Mouse (Mus musculus): ENCODE measurements around the gene Dnah7a. TPM values are rescaled to one million over a fixed set of nuclear protein-coding genes. Genes with fewer than 3 reads are reported as not detected.
"Not testable (repeated sequence)": the region's sequence is repeated elsewhere in the genome, so short reads cannot be mapped to it uniquely, and the experiment has no call there.

Gene Dnah7a
- not detected in 2 replicates for total RNA-seq (2017)

DNA sequence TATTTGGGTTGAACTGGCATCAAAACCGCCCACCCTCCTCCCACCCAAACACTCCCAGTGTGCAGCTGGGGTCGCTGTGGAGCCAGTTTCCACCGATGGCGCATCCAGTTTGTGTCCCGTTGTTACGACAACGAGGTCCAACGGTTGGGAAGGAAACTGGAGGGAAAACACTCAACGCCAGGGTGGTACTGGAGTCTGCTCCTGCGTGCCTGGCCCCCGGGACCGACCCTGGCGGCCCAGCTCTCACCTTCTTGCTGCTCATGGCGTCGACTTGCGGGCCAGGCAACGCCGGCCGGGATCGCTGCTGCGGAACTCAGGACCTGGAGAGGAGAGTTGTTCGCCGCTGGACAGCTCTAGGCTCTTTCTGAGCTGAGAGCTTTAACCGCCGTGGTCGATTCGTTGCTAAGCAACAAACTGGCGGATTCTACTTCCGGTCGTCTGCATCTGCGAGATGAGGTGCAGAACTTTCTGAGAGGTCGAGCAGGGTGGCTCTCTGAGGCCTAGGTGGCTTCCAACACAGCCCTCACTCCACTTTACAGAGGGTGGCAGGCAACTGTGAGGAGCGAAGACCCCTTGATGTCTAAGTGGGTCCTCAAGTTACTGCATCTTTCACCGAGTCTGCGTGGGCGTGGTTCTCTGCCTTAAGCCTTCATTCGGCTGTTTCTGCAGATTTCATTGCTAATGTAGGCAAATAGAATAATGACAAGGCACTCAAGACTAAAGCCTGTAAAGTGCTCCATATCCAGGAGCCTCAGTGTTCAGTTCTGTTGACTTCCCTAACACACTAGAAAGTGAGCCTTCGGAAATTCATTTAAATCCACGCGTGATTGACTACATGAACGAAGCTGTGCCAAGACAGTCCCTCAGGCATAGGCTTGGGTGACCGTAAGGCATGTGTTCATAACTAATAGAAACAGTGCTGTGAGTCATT lies at the start of gene Dnah7a:
Gene Dnah7a, minus strand, starts transcription at position 354 of the 931 bp plus-strand sequence.
- ATAC-seq (replicated peaks; ENCODE audit: low read depth, poor library complexity, severe bottlenecking): peak; percentile 89

- ATAC-seq (replicated peaks; ENCODE audit: low read depth, poor library complexity, severe bottlenecking): not testable (repeated sequence)
Observed at GRCm38 (mm10) chr1:53753501-53753900, 46.9 kb upstream of the Dnah7a start.

- ATAC-seq (replicated peaks; ENCODE audit: low read depth, poor library complexity, severe bottlenecking): no peak
Observed at GRCm38 (mm10) chr1:53751144-53751543, 44.6 kb upstream of the Dnah7a start.

DNA sequence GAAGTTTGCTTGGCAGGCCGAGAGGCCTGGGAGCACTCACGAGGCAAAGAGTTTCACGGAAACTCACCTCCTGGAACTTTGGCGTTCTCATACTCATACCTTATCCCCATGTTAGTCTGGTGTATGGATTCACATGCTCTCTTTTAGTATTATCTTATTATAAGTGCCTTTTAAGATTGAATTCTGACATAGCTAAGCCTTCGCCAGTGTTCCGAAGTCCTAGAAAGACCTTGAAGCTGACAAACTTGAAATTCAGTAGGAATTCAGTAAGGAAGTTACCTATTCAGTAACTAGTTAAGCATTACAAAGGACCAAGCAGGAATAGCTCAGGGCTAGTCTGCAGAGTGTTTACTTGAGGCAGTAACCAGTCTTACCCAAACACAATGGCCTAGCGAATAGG lies 44.1 kb upstream of the Dnah7a start:
- ATAC-seq (replicated peaks; ENCODE audit: low read depth, poor library complexity, severe bottlenecking): not testable (repeated sequence)

GRCm38 (mm10) chr1:53749881-53750385 lies 43.3 kb upstream of the Dnah7a start:
- not testable (repeated sequence) for ATAC-seq (replicated peaks; ENCODE audit: low read depth, poor library complexity, severe bottlenecking)

DNA sequence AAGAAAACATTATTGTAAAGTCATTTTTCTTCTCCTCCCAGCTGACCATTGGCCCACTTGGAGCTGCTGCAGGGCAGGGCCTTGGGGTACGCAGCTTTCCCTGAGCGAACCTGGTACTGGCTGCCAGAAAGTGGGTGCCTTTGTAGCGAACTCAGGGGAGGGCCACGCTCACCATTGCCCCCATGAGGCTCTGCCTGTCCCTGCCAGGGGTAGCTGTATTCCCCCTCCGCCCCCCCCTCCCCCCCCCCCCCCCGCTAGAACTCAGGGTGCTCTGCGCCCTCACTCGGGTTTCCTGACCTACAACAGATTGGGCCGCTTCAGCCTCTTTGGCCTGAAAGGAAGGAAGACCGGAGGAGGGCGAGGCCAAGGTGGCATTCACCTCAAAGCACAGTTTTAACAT lies 42.0 kb upstream of the Dnah7a start:
- no peak for ATAC-seq (replicated peaks; ENCODE audit: low read depth, poor library complexity, severe bottlenecking)

GRCm38 (mm10) chr1:53746001-53746400 lies 39.4 kb upstream of the Dnah7a start:
- no peak for ATAC-seq (replicated peaks; ENCODE audit: low read depth, poor library complexity, severe bottlenecking)

- ATAC-seq (replicated peaks; ENCODE audit: low read depth, poor library complexity, severe bottlenecking): no peak
Observed at GRCm38 (mm10) chr1:53741742-53742458, 35.3 kb upstream of the Dnah7a start.

GRCm38 (mm10) chr1:53740777-53741336 lies 34.3 kb upstream of the Dnah7a start:
- ATAC-seq (replicated peaks; ENCODE audit: low read depth, poor library complexity, severe bottlenecking): no peak

DNA sequence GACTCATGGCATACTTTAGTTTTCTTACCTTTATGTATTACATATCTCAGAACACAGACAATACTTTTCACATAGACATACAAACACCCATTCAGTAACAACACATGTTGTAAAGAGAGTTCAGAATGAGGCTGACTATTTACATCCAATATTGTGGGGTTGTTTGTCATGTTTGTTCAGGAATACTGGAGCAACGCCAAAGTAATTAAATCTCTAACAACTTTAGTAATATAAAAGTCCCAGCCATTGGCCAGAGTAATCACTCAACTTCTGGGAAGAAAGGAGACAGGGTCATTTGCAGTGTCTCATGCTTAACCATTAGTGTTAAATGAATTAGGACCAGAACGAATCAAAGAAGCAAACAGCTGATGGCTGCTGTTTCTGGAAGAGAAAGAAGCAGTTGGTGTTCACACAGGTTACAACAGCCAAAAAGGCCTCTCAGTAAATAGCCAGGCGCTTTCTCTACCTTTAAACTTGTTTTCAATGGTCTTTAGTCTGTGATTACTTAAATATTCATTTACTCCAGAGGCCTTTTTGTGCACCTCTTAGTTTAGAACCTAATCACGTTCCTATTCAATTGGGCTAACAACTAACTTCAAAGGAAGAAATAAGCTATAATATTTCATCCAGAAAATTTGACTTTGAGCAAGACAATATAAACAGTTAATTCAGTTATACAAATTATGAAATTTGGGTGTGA lies 33.6 kb upstream of the Dnah7a start:
- ATAC-seq (replicated peaks; ENCODE audit: low read depth, poor library complexity, severe bottlenecking): not testable (repeated sequence)

DNA sequence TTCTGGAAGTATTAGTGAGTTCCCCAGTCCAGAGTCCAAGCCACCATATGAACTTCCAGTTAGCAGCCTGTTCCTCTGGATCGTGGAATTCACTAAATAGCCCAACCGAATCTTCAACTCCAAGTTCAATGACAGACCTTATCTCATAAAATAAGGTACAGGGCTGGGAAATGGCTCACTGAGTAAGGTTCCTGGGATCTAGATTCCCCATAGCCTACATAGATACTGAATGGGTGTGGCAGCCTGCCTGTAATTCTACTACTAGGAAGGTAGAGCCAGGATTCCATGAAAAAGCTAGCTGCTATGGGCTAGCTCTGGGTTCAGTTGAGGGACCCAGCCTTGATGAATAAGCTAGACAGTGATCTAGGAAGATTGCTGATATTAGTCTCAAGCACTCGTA lies 30.0 kb upstream of the Dnah7a start:
- ATAC-seq (replicated peaks; ENCODE audit: low read depth, poor library complexity, severe bottlenecking): no peak

DNA sequence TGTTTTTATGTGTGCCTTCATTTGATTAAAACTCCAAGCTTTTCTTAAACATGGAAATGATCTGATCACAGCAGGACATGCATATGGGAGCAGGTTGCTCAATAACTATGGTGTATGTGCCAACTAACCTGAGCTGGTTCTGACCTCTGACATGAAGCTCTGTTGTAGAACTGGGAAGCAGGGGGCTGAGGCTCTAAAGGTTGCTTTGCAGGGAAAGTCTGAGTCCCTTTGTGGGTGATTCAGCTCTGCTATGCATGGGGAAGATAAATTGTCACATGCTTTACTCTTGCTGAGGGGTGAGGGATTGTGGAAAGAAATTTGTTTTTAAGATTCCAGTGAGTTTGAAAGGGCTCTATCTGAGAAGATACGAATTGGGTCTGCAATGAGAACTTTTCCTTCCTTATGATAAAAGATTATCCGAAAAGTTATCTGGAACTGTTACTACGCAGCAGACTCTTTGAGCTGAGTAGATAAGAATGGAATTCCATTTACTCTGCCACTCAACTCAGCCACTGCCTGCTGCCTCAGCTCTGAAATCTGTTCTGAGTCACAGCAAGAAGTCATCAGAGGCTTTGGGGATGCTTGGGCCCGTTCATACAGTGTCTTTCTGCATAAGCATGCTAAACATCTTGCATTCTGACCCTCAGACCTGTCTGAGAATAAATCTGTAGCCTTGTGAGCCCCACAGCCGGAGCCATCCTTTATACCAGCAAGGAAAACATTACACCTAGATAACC lies 22.1 kb upstream of the Dnah7a start:
- no peak for ATAC-seq (replicated peaks; ENCODE audit: low read depth, poor library complexity, severe bottlenecking)

DNA sequence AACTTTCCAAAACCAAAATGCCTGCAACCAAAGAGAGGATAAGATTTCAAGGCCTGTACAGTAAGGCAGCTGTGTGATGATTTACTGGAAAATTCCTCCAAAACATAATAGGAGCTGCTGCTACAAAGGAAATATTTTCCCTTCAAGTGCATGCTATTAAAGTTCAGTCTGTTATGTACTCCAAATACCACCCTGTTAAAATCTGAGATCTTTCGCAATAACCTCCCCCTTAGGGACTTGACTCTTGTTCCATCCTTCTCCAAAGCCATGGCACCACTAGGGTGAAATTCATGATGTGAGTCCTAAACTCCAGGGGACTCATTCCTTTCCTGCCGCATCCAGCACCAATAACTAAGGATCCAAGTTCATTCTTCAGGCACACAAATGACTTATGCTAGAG lies 20.3 kb upstream of the Dnah7a start:
- no peak for ATAC-seq (replicated peaks; ENCODE audit: low read depth, poor library complexity, severe bottlenecking)

- ATAC-seq (replicated peaks; ENCODE audit: low read depth, poor library complexity, severe bottlenecking): no peak
Observed at GRCm38 (mm10) chr1:53721353-53721752, 14.8 kb upstream of the Dnah7a start.

GRCm38 (mm10) chr1:53720601-53721351 lies 14.2 kb upstream of the Dnah7a start:
- ATAC-seq (replicated peaks; ENCODE audit: low read depth, poor library complexity, severe bottlenecking): no peak

GRCm38 (mm10) chr1:53715966-53716515 lies 9.5 kb upstream of the Dnah7a start:
- ATAC-seq (replicated peaks; ENCODE audit: low read depth, poor library complexity, severe bottlenecking): no peak

- ATAC-seq (replicated peaks; ENCODE audit: low read depth, poor library complexity, severe bottlenecking): peak; percentile 50
Observed at GRCm38 (mm10) chr1:53715446-53715845, 8.9 kb upstream of the Dnah7a start.

DNA sequence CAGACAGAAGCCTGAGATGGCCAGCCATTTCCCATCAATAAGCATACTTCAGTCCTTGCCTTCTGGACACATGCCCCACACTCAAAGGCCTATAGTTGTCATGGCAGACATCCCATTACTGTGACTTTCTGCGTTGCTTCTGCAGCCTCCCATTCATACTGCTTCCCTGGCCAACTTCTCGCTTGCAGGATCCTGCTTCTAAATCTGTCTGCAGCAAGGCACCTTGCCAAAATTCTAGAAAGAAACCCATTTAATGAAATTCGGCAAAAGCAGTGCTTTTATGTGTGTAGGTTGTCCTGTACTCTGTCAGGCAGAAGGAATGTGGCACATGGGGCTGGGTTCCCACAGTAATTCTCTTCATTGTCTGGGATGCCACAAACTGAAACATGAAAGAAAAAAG lies 6.8 kb upstream of the Dnah7a start:
- not testable (repeated sequence) for ATAC-seq (replicated peaks; ENCODE audit: low read depth, poor library complexity, severe bottlenecking)

All from common myeloid progenitor, adult 5-6 weeks (primary cell).